Mouse (Mus musculus) ovary, postnatal 10 days (tissue): ENCODE measurements at regions not wholly inside any gene's neighbourhood (a gene's known extent, or its start where the extent isn't known, plus 50 kb on each side); places are given as distances from the start of the nearest gene placed in this dataset.

Experiments
- DNase-seq: peaks from one replicate; pipeline ENCODE4 v3.0.0; 2022; ENCODE audit warnings: low spot score

GRCm38 (mm10) chr19:26475754-26476153 lies 129.1 kb upstream of the Smarca2 start:
- no peak for DNase-seq

DNA sequence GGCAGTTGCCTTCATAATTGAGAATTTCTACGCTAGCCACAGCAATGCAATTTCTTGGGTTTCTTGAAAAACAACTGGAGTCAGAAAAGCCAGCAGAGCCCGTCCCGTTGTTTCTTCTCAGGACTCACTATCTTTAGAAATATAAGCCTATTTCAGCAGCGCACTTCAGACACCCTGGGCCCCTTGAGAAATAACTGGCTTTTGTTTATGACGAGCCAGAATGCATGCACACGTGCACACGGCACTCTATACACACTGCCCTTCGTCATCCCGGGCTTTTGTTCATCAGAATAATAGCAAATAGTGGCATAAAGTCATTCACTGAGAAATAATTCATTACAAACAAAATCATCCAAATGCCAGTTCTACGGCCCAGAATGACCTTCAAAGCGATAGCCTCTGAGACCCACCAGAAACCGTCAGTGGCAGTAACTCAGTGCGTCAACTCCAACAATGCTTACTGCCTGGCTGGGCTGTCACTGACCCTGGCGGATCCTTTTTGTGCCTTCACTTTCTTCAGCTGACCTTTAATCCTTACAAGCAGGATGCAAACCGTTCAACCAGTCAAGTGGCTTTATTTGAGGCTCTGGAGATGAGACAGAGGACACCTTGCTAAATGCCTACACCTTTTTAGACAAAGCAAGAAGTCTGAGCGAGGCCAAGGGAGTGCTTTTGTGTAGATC lies 126.7 kb upstream of the Smarca2 start:
- DNase-seq = no peak

- DNase-seq = no peak
Measured at GRCm38 (mm10) chr19:26484322-26484721, 120.5 kb upstream of the Smarca2 start.

DNA sequence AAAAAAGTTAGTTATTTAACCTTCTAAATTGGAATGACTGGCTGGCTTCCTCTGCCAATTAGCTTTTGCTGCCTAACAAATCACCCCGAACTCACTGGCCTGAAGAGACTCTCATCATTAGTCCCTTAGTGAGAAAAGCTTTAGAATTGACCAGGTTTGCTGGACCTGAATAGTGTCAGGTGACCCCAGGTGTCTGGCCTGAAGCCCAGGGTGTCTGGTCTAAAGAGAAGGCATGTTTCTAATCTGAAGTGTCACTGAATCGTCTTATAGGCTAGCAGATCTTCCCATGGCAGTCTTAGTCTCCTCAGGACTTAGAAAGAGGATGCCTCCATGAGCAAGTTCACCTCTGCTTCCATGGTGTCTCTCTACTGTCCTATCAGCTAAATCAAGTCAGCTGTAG lies 112.0 kb upstream of the Smarca2 start:
- DNase-seq = no peak

GRCm38 (mm10) chr19:26501064-26501463 lies 103.8 kb upstream of the Smarca2 start:
- DNase-seq = no peak

DNA sequence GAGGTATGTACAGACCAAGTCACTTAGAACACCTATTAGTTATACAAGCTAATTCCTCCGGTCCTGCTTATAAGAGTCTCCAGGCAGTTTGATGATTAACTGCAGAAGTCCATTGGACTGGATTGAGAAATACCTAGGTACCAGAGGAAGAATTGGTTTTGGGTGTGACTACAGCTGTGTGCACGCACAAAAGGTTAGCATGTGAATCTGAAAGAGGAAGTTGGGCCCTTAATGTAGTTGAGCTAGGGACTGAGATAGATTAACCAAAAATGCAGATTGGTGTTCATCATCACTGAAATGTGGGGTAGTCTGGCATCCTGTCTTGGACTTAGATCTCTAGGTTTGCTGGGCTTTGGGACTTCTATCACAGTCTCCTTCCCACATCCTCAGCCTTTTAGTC lies 100.8 kb upstream of the Smarca2 start:
- DNase-seq = no peak

DNA sequence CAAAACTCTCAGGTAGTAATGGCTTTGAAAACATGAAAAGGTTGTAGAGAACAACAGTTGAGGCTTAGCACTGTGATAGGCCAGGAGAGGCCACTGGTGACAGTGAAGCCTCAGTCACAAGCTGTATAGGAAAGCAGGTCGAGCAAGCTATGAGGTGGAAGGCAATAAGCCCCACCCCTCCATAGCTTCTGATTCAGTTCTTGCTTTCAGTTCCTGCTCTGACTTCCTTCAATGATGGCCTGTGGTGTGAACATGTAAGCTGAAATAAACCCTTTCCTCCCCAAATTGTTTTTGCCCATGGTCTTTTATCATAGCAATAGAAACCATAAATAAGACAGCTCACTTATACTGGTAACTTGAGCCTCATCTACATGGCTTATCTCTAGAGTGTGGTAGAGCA lies 98.0 kb upstream of the Smarca2 start:
- no peak for DNase-seq

DNA sequence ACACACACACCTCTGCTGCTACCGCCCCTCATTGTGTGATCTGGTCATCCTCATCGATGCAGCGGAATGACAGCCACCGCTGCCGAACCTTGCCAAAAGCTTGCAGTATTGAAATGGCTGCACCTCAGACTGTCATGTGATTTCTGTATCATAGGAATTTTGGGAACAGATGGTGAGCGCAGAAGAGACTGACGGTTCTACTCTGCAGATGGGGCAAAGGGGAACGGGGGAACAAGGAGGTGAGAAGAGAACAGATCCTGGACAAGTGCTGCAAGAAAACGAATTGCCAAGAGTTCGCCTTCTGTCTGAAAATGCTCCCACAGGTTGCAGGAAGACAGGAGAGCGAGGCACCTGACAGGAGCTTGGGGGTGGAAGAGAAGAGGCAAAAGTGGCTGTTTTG lies 96.9 kb upstream of the Smarca2 start:
- no peak for DNase-seq

- no peak for DNase-seq
Measured at GRCm38 (mm10) chr19:26508616-26509015, 96.2 kb upstream of the Smarca2 start.

- no peak for DNase-seq
Measured at GRCm38 (mm10) chr19:26509240-26509639, 95.6 kb upstream of the Smarca2 start.

- DNase-seq = no peak
Measured at GRCm38 (mm10) chr19:26510185-26510584, 94.7 kb upstream of the Smarca2 start.

DNA sequence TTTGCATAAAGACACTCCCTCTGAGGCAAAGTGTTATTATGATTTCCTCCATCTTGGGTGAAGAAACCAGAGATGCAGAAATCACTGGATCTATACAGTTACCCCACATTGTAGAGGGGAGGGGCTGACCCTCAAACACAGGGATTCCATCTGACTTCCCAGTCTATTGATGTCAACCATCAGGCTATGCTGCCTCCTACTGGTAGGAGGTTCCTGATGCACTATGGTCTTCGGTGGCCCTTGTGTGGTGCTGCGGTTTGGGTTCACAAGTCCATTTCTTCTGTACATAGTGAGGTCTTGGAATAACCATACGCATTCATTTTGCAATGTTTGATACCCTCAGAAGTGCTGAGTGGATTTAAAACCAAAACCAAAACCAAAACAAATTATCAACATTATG lies 94.0 kb upstream of the Smarca2 start:
- no peak for DNase-seq

DNA sequence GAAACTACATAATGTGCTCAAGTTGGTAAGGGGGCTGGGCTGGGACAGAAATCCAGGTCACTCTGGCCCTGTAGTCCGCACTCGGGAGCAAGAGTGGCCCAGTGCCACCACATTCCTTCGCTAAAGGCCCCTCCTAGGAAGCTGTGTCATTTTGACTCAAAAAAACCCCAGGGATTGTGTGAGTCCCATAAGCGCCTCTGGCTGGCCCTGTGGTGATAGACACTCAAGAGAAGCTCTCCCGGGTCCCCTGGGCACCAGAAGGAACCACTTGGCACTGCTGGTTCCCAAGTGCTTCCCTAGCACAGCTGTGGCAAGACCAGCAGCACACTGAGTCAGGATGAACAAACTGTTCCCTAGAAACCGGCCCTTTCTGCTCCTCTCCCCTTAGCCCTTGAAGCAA lies 93.1 kb upstream of the Smarca2 start:
- DNase-seq = no peak

- no peak for DNase-seq
Measured at GRCm38 (mm10) chr19:26524583-26524982, 80.3 kb upstream of the Smarca2 start.

GRCm38 (mm10) chr19:26531390-26531789 lies 73.5 kb upstream of the Smarca2 start:
- DNase-seq = no peak

- DNase-seq = no peak
Measured at GRCm38 (mm10) chr19:26532509-26532908, 72.3 kb upstream of the Smarca2 start.

DNA sequence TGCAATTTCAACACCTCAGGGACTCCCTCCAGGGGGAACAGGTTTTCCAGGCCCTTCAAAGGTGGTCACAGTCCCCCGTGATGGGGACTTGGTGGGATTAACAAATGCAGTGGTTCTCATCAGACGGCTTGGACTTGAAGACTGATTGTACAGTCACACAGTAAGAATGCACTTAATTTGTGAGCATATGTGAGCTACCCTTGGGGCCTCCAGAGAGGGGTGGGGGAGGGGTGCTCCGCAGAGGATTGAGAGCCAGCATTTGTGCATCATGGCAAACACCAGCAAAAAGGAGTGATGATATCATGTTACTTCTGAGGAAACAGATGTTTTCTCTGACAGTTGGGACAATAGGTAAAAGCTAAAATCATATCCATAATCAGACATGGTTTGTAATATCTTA lies 59.2 kb upstream of the Smarca2 start:
- DNase-seq = no peak

DNA sequence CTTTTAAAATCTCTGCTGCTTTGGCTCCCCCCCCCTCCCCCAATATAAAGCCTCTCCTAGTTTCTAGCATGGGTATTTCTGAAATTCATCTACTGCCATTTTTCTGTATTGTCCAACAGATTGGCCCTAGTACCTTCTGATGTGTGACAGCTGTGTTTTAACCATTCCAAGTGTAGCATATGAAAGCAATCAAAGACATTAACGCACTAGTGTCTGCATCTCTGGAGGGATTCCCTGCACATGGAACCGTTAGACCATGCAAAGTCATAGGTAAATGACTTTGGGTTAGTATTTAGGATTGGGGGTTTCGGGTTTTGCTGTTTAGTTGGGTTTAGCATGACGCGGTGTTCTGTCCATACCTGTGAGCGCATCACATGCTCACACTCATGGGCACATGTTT lies 57.3 kb upstream of the Smarca2 start:
- no peak for DNase-seq

DNA sequence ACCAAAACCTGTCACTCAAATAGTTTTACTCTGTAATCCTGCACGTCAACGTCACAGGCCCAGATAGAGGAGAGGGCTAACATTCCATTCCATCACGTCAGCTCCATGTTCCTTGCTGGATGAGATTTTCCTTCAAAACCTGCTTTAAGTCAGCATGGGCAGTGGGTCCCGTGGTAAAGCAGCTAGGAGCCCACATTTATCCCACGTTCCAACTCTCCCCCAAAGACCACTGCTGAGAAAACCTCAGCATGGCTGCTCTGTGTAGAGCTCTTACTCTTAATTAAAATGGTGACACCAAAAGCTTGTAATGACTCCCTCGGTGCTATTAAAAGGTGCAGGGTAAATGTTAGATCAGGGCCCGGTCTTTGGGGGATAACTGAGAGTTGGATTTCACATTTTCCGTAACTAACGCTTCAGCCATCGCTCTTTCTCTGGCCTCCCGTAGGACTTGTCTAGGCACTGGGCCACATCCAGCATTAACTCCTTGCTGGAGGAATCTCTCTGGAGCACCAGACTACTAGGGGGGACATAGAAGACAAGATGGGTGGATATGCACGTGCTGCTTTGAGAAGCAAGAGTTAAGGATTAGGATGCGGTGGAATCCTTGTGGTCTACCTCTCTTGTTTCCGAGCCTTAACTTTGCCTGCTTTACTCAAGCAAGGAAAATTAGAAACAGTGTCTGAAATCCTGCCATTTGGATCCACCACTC lies 56.1 kb upstream of the Smarca2 start:
- DNase-seq = no peak

DNA sequence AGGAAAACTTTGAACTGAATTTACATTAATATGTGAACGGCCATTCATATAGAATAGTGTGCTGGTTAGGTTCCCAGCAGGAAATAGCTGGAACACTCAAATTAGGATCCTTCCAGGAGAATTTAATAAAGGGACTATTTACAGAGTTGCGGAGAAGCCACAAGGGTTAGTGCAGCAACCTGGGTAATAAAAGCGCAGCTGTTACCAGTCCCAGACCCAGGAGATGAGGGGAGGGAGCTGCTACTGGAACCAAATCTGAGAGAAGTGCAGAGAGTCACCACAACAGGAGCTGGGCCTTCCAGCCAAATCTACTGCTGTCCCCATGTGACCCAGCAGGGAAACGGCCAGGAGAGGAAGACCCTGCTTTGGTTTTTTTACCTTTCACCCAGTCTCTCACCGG lies 54.6 kb upstream of the Smarca2 start:
- DNase-seq = no peak
